Mouse (Mus musculus): ENCODE measurements around the gene Mybl2.
"Not testable (repeated sequence)": the region's sequence is repeated elsewhere in the genome, so short reads cannot be mapped to it uniquely, and the experiment has no call there.

Mybl2 gene

DNA sequence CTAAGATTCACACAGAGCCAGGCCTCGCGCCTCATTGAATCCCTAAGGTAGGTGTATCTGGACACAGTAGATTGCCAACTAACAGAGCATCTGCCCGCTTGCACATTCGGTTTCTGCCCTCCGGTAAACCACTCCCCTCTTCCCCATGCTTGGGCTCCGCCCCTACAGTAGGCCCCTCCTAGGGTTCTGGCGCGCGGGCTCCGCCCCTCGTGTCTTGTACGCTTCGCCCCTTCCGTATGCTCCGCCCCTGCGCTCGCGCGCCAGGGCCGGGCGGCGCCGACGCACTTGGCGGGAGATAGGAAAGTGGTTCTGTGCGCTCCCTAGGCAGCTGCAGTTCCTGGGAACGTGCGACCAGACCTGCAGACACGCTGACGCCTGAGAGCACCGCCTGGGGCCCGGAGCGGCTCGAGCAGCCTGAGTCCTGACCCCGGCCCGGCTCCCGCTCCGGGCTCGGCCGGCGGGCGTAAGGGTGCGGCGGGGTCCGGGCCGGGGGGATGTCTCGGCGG lies at the start of gene Mybl2:
Gene Mybl2, plus strand, starts transcription at position 353 of the 506 bp plus-strand sequence.
- peak; percentile 91 for DNase-seq (ENCODE audit: low read depth, low spot score)

DNA sequence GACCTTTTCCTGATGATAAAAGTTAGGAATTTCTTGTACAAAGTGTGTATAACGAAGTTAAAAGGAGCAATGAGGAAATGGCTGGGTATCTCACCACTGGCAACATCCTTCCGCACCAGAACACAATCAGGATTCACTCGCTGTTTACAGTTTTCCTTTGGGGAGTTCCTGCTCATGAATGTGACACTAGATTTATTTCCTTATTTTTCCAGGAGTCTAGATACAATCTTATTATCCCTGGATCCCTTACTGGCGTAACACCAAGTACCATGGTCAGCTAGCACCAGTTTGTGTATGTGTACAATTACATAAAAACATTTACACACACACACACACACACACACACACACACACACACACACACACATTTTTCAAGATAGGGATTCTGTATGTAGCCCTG lies 47.2 kb upstream of the Mybl2 start:
- DNase-seq (ENCODE audit: low read depth, low spot score), result no peak

DNA sequence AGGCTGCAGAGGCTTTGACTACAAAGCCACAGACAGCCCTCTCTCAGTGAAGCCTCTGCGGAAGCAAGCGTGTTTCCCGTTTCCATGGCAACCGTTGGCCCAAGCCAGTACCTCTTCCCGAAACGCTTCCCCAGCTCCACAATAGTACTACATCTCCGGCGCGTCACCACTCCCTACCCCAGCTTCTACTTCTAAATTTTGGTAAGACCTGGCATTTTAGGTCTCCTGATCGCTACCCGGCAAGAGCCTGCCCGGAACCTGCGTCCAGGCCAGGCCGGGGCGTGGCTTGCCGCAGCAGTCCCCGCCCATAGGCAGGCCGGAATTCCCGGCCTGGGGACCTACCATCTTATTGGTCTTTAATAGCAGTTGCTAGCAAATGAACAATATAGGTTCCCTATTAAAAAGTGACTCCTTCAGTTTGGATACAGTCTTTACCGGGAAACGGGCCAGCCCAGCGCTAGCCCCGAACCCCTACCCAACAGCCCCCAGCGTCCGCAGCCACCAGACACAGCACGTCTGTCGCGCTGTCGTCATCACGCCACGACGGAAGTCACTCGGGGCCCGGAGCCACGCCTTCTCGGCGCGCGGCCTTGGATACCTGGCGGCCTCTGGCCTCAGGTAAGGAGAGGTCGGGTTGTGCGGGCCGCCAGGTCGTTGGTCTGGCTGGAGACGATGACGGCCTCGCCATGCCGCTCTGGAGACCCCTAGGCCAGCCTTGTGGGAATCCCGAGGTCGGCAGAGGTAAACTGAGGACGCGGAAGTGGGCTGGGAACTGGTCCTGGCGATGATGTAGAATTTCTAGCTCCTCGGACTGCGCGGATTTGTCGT lies 37.4 kb upstream of the Mybl2 start, which contains the start of gene Ift52:
Gene Ift52, plus strand, starts transcription at position 439 of the 828 bp plus-strand sequence.
- peak; percentile 97 for DNase-seq (ENCODE audit: low read depth, low spot score)

DNA sequence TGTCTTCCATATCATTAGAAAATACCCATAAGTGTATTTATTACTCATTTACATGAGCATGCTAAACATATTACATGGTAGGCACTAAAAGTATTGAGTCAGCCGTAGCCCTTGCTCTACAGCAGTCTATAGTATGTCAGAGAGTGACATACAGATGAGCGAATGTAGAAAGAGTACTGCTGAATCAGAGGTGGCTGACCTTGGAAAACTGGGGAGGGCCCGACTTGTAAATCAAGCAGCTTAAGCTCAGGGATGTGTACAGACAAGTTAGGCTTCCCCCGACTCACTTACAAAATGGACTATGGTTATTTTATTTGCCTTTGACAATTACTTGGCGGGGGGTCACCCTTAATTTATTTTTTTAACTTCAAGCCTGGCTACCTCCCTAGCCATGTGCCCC lies 23.2 kb upstream of the Mybl2 start:
- no peak for DNase-seq (ENCODE audit: low read depth, low spot score)

DNA sequence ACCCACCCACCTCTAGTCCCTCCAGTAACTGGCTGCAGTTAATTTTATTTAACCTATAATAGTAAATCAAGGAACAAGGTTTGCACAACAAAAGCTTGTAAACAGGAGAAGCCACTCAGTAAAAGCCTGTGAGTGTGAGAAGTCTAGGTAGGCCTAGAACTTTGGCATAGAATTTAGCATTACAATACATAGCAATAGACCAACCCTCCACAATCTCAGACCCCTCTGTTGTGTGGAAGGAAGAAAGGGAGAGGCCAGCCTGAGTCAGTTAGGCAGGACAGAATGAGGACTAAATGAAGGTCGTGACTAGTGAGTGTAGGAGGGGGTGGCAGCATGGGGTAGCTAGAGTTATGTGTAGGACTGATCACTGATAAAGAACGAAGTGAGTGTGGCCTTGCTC lies 22.7 kb upstream of the Mybl2 start:
- DNase-seq (ENCODE audit: low read depth, low spot score), result no peak

DNA sequence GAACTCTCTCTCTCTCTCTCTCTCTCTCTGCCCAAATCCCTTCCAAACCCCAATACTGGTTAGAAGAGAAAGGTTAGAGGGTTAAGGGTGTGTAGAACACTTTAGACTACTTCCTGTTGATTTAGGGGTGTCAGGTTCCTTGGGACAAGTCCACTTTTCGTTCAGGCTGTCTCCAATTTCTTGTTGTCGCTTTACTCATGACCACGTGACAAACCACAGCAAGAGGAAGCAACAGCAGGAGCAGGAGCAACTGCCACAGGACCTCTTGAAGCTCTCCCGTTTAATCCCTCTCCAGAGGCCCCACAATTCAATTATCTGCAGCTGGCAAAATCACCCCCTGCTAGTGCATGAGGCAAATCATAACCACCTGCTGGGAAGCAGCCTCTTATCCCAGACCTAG lies 21.9 kb upstream of the Mybl2 start:
- no peak for DNase-seq (ENCODE audit: low read depth, low spot score)

DNA sequence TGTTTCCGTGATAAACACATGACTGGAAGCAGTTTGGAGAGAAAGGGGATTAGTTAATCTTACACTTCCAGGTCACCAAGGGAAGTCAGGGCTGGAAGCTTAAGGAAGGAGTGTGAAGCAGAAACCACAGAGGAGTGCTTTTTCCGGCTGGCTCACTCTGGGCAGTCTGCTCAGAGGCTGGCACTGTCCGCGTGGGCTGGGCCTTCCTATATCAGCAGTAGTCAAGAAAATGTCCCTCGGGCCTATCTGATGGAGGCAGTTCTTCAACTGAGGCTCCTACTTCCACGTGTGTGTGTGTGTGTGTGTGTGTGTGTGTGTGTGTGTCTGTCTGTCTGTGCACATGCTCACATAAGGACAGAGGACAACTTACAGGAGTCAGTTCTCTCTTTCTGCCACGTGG lies 14.5 kb upstream of the Mybl2 start:
- no peak for DNase-seq (ENCODE audit: low read depth, low spot score)

DNA sequence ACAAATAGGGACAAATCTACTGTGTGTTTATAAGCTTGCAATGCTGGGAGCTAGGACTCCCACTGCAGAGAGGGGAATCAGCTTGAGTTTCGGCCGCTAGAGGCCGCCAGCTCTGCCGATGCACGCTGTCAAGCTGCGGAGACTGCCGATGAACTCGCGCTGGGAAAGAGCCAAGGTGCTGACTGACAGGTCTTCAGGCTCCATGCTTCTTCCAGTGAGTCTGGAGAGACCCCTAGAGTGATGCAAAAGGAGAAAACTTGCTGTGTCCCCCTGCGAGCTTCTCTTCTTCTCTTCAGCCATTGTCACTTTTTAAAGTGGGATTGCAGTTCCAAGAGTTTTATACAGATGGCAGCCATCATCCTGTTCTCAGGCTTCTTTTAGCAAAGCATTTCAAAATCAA lies 6.4 kb upstream of the Mybl2 start:
- DNase-seq (ENCODE audit: low read depth, low spot score), result peak; percentile 79

DNA sequence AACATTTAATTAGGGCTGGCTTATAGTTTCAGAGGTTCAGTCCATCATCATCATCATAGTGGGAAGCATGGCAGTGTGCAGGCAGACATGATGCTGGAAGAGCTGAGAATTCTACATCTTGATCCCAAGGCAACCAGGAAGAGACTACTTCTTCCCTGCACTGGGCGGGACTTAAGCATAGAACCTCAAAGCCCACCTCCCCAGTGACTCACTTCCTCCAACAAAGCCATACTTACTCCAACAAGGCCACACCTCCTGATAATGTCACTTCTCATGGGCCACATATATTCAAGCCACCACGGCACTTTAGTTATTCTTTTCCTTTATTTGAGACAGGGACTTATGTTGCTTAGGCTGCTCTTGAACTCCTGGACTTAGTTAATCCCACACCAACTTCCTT lies 5.4 kb upstream of the Mybl2 start:
- no peak for DNase-seq (ENCODE audit: low read depth, low spot score)

DNA sequence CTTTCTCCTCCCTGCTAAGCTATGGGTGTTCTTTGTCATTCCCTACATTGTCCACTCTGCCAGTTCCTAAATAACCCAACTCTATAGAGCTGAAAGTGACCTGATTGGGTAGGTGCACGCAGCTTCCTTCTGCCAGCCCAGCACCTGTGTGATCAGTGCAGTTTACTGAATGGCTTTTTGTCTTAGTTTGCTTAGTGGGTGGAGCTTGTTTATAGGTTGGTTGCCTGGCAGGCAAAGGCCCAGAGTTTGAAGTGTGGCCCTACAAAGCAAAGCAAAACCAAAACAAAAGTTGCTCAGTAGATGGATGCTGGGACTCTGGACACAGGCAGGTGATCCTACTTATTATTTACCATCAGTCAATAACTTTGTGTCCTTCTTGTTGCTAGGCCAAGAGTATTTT lies 2.8 kb upstream of the Mybl2 start:
- DNase-seq (ENCODE audit: low read depth, low spot score), result no peak

DNA sequence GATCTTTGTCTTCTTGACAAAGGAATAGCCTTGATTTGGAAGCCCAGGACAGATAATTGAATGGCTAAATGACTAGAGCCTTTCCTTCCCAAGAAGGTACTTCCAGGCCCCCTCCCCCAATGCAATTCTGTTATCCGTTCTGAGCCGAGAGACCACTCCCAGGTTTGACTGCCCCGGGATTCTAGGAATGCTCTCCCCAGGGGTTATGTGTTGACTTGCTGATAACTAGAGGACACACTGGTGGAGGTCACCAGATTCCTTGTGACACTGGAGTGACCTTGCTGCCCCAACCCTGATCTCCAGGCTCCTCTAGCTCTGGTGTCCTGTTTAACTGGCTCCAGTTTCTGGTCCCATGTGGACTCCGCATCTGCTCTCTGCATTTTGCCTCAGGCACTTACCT lies 2.4 kb upstream of the Mybl2 start:
- no peak for DNase-seq (ENCODE audit: low read depth, low spot score)

DNA sequence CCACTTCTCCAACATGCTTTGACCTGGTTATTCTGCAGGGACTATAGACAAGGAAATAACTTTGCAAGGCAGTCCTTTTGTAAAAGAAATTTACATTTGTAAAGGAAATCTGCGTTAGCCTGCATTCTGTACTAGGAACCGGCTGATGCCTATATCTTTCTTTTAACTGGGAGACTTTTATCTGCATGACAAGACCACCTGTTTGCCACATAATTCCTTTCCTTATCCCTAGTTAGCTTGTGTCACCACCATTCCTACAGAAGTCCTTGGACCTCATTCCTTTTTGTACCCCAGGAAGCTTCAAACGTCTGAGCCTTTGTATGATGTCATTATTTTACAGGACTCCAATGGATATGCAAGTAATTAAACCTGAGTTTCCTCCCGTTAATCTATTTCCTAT lies 1.7 kb upstream of the Mybl2 start:
- DNase-seq (ENCODE audit: low read depth, low spot score), result no peak

DNA sequence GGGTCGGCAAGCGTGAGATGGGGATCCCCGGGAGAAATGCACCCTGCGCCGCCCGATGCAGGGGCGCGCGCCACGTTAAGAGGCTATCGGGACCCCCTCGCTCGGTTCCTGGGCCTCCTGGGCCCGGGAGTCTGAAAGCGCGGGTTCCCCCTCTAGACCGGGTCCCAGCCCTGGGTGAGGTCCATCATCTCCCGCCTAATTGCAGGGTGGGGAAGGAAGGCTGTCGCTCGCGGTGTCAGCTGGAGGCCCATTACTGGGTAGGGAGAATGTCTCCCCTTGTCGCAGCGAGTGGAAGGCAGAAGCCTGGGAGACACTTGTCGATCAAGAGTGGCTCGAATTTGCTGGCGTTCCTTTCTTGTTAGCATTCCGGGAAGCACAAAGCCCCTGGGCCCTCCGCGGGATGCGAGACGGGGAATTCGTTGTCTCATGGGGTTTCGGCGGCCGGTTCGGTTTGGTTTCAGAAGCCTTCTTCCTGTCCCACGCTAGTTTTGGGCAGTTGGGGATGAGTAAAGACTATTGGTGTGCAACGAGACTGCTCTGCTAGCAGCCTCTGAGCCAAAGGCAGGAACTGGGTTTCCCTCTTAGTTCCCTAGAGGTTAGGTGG lies 506 bp downstream of the Mybl2 start:
- DNase-seq (ENCODE audit: low read depth, low spot score), result no peak

DNA sequence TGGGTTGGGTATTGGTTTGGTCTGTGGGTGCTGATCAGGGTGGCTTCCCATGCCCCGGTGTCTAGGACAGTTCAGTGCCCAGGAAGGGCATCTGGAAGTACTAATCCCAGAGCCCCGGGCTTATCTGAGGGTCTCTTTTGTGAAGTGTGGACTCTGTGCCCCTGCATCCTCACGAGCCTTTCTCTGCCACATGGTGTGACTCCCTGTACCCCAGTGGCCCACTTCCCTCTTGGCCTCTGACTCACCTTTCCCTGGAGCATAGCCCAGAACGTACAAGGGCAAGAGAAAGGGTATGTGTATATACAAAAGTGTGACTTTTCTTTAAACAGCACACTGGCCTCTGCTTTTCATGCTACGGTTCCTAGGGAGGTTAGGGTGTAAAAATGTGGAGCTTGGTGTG lies 1.2 kb downstream of the Mybl2 start:
- DNase-seq (ENCODE audit: low read depth, low spot score), result no peak

DNA sequence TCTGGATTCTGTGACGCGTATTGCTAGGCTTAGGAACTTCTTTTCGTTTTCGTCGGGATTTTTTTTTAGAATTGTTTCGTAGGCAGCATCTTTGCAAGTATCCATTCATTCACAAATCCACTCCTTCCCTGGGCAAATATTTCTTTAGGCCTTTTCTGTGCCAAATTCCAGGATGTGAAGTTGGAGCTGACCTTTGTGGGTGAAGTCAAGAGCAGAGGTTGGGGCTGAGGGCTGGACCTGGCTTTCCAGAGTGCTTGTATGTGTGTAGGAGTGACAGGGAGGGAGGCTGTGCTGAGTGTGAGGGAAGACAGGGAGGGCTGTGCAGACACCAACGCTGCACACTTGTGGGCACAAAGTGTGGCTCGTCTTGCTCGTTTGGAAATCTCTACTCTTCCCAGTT lies 2.1 kb downstream of the Mybl2 start:
- no peak for DNase-seq (ENCODE audit: low read depth, low spot score)

DNA sequence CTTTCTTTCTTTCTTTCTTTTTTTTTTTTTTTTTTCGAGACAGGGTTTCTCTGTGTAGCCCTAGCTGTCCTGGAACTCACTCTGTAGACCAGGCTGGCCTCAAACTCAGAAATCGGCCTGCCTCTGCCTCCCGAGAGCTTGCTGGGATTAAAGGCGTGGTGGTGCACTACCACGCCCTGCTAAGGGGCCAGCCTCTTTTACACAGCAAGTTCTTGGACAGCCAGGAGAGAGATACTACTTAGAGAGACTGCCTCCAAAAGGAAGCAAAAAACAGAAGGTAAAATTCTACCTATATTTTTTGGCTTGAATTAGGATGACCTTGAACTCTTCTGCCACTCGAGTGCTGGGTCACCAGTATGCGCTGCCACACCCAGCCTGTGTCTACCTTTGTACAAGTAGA lies 4.5 kb downstream of the Mybl2 start:
- DNase-seq (ENCODE audit: low read depth, low spot score), result not testable (repeated sequence)

DNA sequence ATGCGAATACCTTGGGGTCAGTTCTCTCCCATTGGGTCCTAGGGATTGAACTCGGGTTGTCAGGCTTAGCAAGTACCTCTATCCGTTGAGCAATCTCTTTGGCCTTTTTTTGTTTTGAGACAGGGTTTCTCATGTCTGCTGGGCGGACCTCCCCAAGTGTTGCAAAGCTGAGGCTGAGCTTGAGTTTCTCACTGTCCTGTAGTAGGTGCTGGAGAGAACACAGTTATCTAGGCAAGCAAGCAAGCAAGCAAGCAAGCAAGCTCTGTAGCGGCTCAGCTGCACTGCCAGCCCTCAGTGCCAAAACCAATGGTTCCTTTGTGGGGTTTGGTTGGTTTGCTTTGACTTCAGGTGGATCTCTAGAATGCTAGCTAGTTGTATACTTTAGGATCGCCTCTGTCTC lies 6.1 kb downstream of the Mybl2 start:
- no peak for DNase-seq (ENCODE audit: low read depth, low spot score)

DNA sequence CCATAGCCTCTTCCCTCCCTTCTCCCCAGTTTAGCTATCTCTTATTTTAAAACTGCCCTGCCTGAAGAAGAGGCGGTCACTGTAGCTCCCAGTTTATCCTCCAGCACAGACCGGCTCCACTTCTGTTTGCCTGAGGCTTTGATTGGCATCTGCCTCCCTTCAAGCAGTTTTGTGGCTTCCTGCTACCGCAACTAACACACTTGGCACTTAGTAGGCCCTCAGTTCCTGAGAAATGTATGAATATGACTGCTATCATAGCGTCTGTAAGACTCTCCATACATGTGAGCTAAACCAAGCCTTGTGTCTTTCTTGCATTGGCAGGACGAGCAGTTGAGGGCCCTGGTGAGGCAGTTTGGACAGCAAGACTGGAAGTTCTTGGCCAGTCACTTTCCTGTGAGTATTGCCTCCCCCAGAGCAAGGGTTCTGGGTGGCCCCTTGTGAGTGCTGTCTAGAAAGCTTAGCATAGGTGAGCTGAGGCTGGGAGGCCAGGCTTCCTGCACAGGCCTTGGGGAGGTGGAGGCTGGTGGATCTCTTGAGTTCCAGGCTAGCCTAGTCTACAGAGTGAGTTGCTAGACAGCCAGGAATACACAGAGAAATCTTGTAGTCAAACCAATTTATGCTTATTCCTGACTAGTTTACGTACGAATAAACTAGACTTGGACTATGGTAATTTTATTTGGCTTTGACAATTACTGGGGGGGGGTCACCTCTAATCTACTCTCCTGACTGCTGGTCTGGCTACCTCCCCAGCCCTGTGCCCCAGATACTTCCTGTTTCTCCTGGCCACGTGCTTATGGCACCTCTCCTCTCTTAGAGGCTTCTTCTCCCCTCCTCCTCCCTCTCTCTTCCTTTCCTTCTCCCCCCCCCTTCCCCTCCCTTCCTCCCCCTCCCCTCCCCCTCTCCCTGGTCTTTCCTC lies 7.0 kb downstream of the Mybl2 start:
- no peak for DNase-seq (ENCODE audit: low read depth, low spot score)

DNA sequence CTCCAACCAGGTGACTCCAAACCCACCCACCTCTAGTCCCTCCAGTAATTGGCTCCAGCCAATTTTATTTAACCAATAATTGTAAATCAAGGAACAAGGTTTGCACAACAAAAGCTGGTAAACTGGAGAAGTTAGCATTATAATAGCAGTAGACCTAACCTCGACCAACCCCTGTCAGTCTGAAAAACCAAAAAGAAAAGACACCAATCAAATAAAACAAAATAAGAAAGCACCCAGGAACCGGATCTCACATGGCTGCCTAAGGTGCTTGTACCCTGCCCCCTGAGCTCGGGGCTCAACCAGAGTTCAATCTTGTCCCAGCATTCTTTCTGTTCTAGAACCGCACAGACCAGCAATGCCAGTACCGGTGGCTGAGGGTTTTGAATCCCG lies 7.6 kb downstream of the Mybl2 start:
- no peak for DNase-seq (ENCODE audit: low read depth, low spot score)

DNA sequence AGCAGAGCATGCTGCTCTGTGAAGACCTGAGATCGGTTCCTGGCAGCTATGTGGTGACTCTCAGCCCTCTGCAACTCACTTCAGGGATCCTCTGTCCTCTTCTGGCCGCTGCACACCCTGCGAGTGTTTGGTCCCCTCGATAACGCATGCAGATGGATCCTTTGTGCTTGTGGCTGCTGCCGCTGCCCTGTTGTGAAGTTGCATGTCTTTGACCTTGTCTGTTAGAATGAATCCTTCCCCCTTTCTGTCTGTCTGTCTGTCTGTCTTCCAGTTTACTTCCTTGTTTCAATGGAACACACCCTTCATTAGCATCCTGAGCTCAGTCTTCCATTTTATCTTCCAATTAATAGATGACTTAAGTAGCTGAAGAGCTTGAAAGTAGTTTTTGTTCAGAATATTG lies 11.8 kb downstream of the Mybl2 start:
- no peak for DNase-seq (ENCODE audit: low read depth, low spot score)

DNA sequence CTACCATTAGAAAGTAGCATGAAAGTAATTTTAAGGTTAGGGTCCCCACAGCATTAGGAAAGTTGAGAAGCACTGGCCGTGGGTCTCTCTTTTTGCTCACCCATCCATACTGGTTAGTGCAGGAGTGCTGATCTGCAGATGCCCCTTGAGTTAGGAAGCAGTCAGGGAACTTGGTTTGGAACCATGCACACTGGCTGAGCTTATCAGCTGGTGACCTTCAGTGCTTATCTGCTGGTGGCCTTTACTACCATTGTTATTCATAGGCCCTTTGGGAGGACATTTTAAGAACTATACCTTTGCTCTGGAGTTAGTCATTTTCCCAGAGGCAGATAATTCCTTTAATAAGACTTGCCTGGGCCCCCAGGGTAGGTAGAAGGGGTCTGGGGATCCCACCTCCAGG lies 12.7 kb downstream of the Mybl2 start:
- no peak for DNase-seq (ENCODE audit: low read depth, low spot score)

DNA sequence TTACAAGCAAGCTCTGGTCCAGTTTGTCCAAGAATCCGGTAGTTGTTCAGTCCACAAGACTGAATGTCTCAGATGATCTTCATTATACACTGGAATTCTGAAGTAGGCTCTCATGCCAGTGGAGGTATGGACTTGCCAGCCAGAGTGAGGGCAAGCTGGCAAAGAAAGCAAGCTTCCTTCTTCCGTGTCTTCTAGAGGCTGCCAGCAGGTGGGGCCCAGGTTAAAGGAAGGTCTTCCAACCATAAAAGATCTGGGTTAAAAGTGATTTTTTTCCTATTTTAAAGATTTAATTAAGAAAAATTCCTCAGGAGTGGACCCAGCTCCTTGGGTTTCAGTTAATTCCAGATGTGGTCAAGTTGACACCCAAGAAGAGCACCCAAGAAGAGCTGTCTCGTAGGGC lies 15.7 kb downstream of the Mybl2 start:
- DNase-seq (ENCODE audit: low read depth, low spot score), result peak; percentile 13

All from brain, adult 2 months (tissue).